In genomic region chr4:133309948-133310347, GRCm38 (mm10) we compare ENCODE assay signal across 8 mouse cellular contexts. TPM values are rescaled to one million over a fixed set of nuclear protein-coding genes. Genes with fewer than 3 reads are reported as not detected.
DNase-seq lines count a peak whose midpoint lies in the region; ATAC-seq and TF ChIP-seq lines count a peak whose summit lies in the region.

No protein-coding gene starts in this region.

- no peak overlapping the region for H3K4me3 ChIP-seq in kidney, embryonic 16.5 days (ENCODE audit: low read length)
- H3K4me3 ChIP-seq in kidney, adult 2 months (ENCODE audit: insufficient read depth, low read depth, low read length) = no peak overlapping the region
- no peak overlapping the region for H3K4me3 ChIP-seq in limb, embryonic 14.5 days (replicated peaks; ENCODE audit: low read length)

- peak; percentile 97 for TF ChIP-seq CTCF in kidney, adult 2 months (conservative IDR thresholded peaks at IDR 0.05; ENCODE audit: insufficient read depth, insufficient read length, low read depth, low read length)

- no peaks in the 10 kb centered on the region for H3K9me3 ChIP-seq in kidney, embryonic 16.5 days (ENCODE audit: low read length)
- H3K9me3 ChIP-seq in limb, embryonic 14.5 days (ENCODE audit: control insufficient read depth, low read length) = no peaks in the 10 kb centered on the region

- TF ChIP-seq POLR2A in kidney, adult 2 months (IDR thresholded peaks at IDR 0.05; ENCODE audit: low read depth, low read length) = no peak
- no peak for TF ChIP-seq POLR2A in limb, embryonic 14.5 days (IDR thresholded peaks at IDR 0.05; ENCODE audit: borderline replicate concordance, extremely low read depth, insufficient read depth, insufficient read length)

- under 1% methylated on average over 3 of the region's 3 CpGs for WGBS in kidney, embryonic 16.5 days
- under 1% methylated on average over 3 of the region's 3 CpGs for WGBS in kidney, adult 2 months
- 0% methylated on average over 3 of the region's 3 CpGs for WGBS in limb, embryonic 14.5 days

- no peaks in the 10 kb centered on the region for H3K4me1 ChIP-seq in kidney, embryonic 16.5 days (ENCODE audit: insufficient read depth, low read length)
- H3K4me1 ChIP-seq in kidney, adult 2 months (ENCODE audit: control insufficient read depth, insufficient read depth, low read length) = peaks cover 5% of the 10 kb centered on the region; the same call in 1 of the 2 replicates
- no peaks in the 10 kb centered on the region for H3K4me1 ChIP-seq in limb, embryonic 14.5 days (ENCODE audit: control insufficient read depth, insufficient read depth, low read length)

- H3K4me2 ChIP-seq in kidney, embryonic 16.5 days (replicated peaks; ENCODE audit: low read depth, low read length) = no peak overlapping the region
- H3K4me2 ChIP-seq in limb, embryonic 14.5 days (replicated peaks; ENCODE audit: low read depth, low read length, severe bottlenecking) = no peak overlapping the region

- DNase-seq in kidney, adult 18-20 months = peak; percentile 86
- DNase-seq in brain, adult 2 months (ENCODE audit: low read depth, low spot score) = peak; percentile 87
- DNase-seq in forelimb bud, embryonic 11.5 days (ENCODE audit: low read depth, low spot score) = peak; percentile 76
- peak; percentile 84 for DNase-seq in kidney, adult 2 months
- peak; percentile 86 for DNase-seq in limb, embryonic 14.5 days (ENCODE audit: low spot score)
- DNase-seq in retina, adult 2 months (ENCODE audit: low read depth, low spot score) = peak; percentile 56
- DNase-seq in thymus, postnatal 36 days = peak; percentile 80 to 87

- ATAC-seq in kidney, embryonic 16.5 days (ENCODE audit: low FRiP score, low TSS enrichment) = no peak
- peak; percentile 50; the same call in 1 of the 2 replicates for ATAC-seq in limb, embryonic 14.5 days (ENCODE audit: low FRiP score, low read depth)

- no peaks in the 10 kb centered on the region for H3K27me3 ChIP-seq in kidney, embryonic 16.5 days (ENCODE audit: insufficient read depth, low read length)
- H3K27me3 ChIP-seq in kidney, adult 2 months (replicated peaks; ENCODE audit: control insufficient read depth, insufficient read depth, low read length) = no peaks in the 10 kb centered on the region
- H3K27me3 ChIP-seq in limb, embryonic 14.5 days (ENCODE audit: control insufficient read depth, insufficient read depth, low read length) = no peaks in the 10 kb centered on the region

- no peak overlapping the region for H3K27ac ChIP-seq in kidney, embryonic 16.5 days (ENCODE audit: low read length)
- no peak overlapping the region for H3K27ac ChIP-seq in kidney, adult 2 months (ENCODE audit: insufficient read depth, low read depth, low read length)
- no peak overlapping the region for H3K27ac ChIP-seq in limb, embryonic 14.5 days (replicated peaks; ENCODE audit: low read depth, low read length)

- no peak overlapping the region for H3K9ac ChIP-seq in kidney, embryonic 16.5 days (replicated peaks; ENCODE audit: low read length)
- no peak overlapping the region for H3K9ac ChIP-seq in limb, embryonic 14.5 days (ENCODE audit: low read depth, low read length, severe bottlenecking)

- H3K36me3 ChIP-seq in kidney, embryonic 16.5 days (ENCODE audit: insufficient read depth, low read length) = peaks cover 3% of the 10 kb centered on the region; the same call in 1 of the 2 replicates
- H3K36me3 ChIP-seq in kidney, adult 2 months (ENCODE audit: control insufficient read depth, insufficient read depth, low read length) = peaks cover 2% of the 10 kb centered on the region; the same call in 1 of the 2 replicates
- peaks cover 23% of the 10 kb centered on the region for H3K36me3 ChIP-seq in limb, embryonic 14.5 days (ENCODE audit: control insufficient read depth, insufficient read depth, low read length)

RNA-seq across cellular contexts. Expression of gene Tmem222, which starts 32.4 kb away (rescaled TPM):
- 90.4 and 97.7 TPM in 2 replicates for polyA plus RNA-seq in kidney, embryonic 16.5 days (2015; fragmentation: Nextera tagmentation; extraction: Ambion mirVana)
- polyA plus RNA-seq in kidney, adult 2 months (2012; rRNA removed) = 70.6 and 80.4 TPM in 2 replicates
- polyA plus RNA-seq in limb, embryonic 14.5 days (2012; rRNA removed) = 101 and 119 TPM in 2 replicates
- polyA plus RNA-seq in limb, embryonic 14.5 days (2014; fragmentation: Nextera tagmentation; extraction: Ambion mirVana) = 81.6 and 84.1 TPM in 2 replicates

RNA-seq across cellular contexts. Expression of gene Wdtc1, which starts 43.3 kb away (rescaled TPM):
- polyA plus RNA-seq in kidney, embryonic 16.5 days (2015; fragmentation: Nextera tagmentation; extraction: Ambion mirVana) = 12.9 and 14.4 TPM in 2 replicates
- 64.1 and 64.4 TPM in 2 replicates for polyA plus RNA-seq in kidney, adult 2 months (2012; rRNA removed)
- polyA plus RNA-seq in limb, embryonic 14.5 days (2012; rRNA removed) = 27.8 and 35.9 TPM in 2 replicates
- polyA plus RNA-seq in limb, embryonic 14.5 days (2014; fragmentation: Nextera tagmentation; extraction: Ambion mirVana) = 17.6 and 18.6 TPM in 2 replicates

RNA-seq across cellular contexts. Expression of gene Sytl1, which starts 47.0 kb away (rescaled TPM):
- polyA plus RNA-seq in kidney, embryonic 16.5 days (2015; fragmentation: Nextera tagmentation; extraction: Ambion mirVana) = 1.1 and 1.5 TPM in 2 replicates
- 5.9 TPM in 2 replicates for polyA plus RNA-seq in kidney, adult 2 months (2012; rRNA removed)
- polyA plus RNA-seq in limb, embryonic 14.5 days (2012; rRNA removed) = 14.3 and 15.7 TPM in 2 replicates
- 17.9 and 23.3 TPM in 2 replicates for polyA plus RNA-seq in limb, embryonic 14.5 days (2014; fragmentation: Nextera tagmentation; extraction: Ambion mirVana)

RNA-seq across cellular contexts. Expression of gene Slc9a1, which starts 59.6 kb away (rescaled TPM):
- 9.5 and 10.7 TPM in 2 replicates for polyA plus RNA-seq in kidney, embryonic 16.5 days (2015; fragmentation: Nextera tagmentation; extraction: Ambion mirVana)
- 30.1 and 32.3 TPM in 2 replicates for polyA plus RNA-seq in kidney, adult 2 months (2012; rRNA removed)
- 36.7 and 46.7 TPM in 2 replicates for polyA plus RNA-seq in limb, embryonic 14.5 days (2012; rRNA removed)
- polyA plus RNA-seq in limb, embryonic 14.5 days (2014; fragmentation: Nextera tagmentation; extraction: Ambion mirVana) = 11.4 and 11.5 TPM in 2 replicates
